Mouse (Mus musculus) monocyte, adult 2 months (primary cell): ENCODE measurements around the gene Adrb1.

Source experiments
- DNase-seq, 2 experiments: peaks; one replicate each; pipeline ENCODE4 v3.0.0; 2022; ENCODE audit warnings: low spot score in 2 of 2, low read depth in 1 of 2

The Adrb1 gene

DNA sequence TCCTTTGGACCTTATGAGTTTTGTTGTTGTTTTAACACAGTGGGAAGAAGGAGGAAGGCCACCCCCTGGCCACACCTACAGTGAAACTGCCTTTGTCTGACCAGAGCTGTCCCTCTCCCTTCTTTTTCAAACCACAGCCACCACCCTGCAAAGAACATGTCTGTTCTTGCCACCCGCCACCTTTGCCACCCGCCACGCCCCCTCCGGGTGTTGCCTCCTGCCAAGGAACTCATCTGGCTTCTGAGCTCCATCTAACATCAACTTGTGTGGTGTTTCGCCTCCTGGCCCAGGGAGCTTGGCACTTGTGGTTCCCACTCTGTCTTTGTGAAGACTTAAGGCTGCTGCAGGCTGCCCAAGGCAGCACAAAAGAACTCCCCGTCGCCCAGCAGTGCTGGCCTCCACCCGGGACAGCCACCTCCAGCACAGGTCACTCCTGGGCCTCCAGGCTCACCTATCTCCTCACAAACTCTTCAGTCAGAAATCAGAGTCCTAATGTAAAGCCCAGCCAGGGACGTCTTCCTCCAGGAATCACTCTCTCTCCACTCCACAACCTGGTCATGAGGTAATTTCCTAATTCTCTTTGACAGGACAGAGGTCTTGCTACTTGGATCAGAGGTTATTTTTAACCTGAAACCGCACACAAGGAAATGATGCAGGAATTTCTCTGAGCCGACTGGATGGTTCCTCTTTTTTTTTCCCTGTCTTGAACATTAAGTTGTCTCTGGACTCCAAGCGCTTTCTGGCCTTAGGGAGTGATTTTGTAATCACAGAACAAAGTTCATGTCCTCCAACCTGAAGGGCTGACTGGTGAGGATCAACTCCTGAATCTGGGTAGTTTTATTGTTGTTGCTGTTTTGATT is 18.5 kb upstream of the Adrb1 start:
- no peak for DNase-seq

- DNase-seq, result no peak
Observed at GRCm38 (mm10) chr19:56705026-56705675, 16.8 kb upstream of the Adrb1 start.

- no peak for DNase-seq
Observed at GRCm38 (mm10) chr19:56708794-56709193, 13.2 kb upstream of the Adrb1 start.

- DNase-seq, result no peak
Observed at GRCm38 (mm10) chr19:56710131-56710905, 11.7 kb upstream of the Adrb1 start.

GRCm38 (mm10) chr19:56713613-56714012 is 8.4 kb upstream of the Adrb1 start:
- no peak for DNase-seq

- DNase-seq, result no peak
Observed at GRCm38 (mm10) chr19:56714661-56715170, 7.3 kb upstream of the Adrb1 start.

GRCm38 (mm10) chr19:56718046-56718445 is 4.0 kb upstream of the Adrb1 start:
- no peak for DNase-seq

DNA sequence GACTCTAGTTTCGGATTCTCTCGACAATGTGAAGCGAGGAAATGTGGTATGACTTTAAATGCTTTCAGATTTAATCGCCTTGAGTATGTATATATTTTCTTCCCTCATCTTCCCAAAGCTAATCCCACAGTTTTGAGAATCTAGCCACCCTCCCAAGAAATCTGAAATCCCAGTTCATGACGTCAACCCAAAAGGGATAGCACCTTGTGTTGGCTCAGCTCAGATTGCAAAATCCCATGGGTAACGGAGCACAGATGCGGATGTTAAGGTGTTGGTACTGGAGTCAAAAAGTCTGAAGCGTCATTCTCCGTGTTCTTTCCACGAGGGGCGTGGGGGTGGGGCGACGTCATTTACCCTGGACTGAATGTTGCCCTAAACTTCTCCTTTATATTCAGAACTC is 1.1 kb upstream of the Adrb1 start:
- no peak for DNase-seq

DNA sequence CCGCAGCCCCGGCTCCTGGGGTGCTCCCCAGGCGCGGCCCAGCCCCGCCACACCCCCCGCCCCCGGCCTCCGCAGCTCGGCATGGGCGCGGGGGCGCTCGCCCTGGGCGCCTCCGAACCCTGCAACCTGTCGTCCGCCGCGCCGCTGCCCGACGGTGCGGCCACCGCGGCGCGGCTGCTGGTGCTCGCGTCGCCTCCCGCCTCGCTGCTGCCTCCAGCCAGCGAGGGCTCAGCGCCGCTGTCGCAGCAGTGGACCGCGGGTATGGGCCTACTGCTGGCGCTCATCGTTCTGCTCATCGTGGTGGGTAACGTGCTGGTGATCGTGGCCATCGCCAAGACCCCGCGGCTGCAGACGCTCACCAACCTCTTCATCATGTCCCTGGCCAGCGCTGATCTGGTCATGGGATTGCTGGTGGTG is 300 bp downstream of the Adrb1 start:
- no peak for DNase-seq

DNA sequence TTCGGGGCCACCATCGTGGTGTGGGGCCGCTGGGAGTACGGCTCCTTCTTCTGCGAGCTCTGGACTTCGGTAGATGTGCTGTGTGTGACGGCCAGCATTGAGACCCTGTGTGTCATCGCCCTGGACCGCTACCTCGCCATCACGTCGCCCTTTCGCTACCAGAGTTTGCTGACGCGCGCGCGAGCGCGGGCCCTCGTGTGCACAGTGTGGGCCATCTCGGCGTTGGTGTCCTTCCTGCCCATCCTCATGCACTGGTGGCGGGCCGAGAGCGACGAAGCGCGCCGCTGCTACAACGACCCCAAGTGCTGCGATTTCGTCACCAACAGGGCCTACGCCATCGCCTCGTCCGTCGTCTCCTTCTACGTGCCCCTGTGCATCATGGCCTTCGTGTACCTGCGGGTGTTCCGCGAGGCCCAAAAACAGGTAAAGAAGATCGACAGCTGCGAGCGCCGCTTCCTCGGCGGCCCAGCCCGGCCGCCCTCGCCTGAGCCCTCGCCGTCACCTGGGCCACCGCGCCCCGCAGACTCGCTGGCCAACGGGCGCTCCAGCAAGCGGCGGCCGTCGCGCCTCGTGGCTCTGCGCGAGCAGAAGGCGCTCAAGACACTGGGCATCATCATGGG is 822 bp downstream of the Adrb1 start:
- no peak for DNase-seq

- DNase-seq, result no peak
Observed at GRCm38 (mm10) chr19:56723331-56724125, 1.5 kb downstream of the Adrb1 start.

DNA sequence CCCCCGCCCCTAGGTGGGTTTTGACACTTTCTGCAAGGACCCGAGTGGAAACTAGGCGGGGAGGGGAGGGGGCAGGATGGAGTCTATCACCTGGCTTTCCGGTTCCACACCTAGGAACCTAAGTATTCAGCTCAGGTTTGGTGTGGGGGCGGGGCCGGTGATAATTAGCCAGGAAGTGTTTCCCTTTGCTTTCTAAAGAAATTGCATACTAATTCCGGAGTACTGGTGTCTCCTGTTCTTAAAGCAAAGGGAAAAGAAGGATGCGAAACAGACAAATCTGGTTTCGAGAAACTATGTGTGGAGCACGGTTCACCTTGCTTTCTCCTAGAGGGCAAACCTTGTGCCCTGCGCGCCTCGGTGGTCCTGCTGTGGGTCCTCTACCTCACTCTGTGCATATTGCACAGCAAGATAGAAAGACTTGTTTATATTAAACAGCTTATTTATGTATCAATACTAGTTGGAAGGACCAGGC is 2.2 kb downstream of the Adrb1 start:
- no peak for DNase-seq

DNA sequence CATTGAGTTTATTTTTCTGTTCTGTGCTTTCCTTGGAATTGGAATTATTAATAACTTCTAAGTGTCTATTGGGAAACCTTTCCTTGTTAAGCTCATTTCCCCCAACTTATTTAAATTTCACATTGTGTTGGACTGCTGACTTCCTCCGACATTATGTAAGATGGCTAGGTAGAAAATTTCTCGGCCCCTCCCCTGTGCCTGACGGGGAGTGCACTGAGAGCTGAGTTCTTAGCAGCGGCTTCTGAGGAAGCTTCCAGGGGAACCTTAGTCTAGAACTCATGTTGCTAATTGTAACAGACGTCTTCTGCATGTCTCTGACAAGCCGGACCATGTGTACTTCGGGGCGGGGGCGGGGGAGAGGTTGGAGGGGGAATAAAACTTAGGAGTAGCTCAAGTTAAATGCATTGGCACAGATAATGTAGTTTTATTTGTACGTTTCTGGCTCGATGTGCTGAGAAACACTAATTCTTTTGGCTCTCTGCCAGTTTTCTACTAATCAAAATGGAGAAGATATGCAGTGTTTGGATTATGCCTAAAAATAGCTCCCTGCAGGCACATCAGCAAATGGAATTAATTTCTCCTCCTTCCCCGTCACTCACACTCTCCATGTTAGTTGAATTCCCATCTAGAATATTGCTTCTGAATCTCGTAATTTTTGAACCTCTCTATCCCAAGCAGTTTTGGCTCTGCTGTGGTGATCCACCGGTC is 5.3 kb downstream of the Adrb1 start:
- no peak for DNase-seq

GRCm38 (mm10) chr19:56734033-56734572 is 12.1 kb downstream of the Adrb1 start:
- no peak for DNase-seq

DNA sequence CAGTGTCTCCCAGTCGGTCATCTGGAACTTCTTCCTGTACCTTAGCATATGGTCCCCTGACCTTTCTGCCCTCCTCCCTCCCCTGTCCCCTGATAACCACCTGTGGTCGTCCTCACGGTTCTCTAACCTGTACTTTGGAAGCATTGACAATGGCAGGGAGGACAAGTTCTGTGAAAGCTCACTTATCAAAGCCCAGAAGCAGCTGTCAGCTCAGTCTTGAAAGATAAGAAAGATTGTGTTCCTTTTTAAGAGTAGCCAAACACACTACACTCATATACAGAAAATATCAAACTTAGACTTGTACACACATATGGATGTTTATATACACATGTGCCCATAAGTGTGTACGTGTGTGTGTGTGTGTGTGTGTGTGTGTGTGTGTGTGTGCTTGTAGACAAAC is 13.7 kb downstream of the Adrb1 start:
- DNase-seq, result no peak

GRCm38 (mm10) chr19:56736287-56736686 is 14.3 kb downstream of the Adrb1 start:
- DNase-seq, result no peak

DNA sequence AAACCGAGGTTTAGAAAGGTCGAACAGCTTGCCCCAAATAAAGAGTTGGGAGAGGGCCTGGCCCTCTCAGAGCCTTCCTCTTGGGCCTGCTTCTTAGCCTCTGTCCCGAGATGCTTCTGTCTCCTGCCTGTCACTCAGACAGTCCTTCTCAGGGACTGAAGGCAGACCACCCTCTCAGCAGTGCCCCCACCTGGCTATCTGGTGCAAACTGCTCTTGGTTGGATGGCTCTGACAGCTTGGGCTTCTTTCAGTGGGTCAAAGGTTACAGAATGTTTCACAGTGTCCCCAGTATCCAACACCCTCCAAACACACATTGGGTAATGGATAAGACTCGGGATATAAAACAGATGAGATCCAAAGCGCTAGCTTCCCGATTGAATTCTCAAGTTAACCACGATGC is 23.1 kb downstream of the Adrb1 start:
- no peak for DNase-seq

- DNase-seq, result no peak
Observed at GRCm38 (mm10) chr19:56745528-56745927, 23.5 kb downstream of the Adrb1 start.

GRCm38 (mm10) chr19:56746618-56747017 is 24.6 kb downstream of the Adrb1 start:
- no peak for DNase-seq
